Mouse (Mus musculus): ENCODE measurements at regions not wholly inside any gene's neighbourhood (a gene's known extent, or its start where the extent isn't known, plus 50 kb on each side); places are given as distances from the start of the nearest gene placed in this dataset.
"Not testable (repeated sequence)": the region's sequence is repeated elsewhere in the genome, so short reads cannot be mapped to it uniquely, and the experiment has no call there.

DNA sequence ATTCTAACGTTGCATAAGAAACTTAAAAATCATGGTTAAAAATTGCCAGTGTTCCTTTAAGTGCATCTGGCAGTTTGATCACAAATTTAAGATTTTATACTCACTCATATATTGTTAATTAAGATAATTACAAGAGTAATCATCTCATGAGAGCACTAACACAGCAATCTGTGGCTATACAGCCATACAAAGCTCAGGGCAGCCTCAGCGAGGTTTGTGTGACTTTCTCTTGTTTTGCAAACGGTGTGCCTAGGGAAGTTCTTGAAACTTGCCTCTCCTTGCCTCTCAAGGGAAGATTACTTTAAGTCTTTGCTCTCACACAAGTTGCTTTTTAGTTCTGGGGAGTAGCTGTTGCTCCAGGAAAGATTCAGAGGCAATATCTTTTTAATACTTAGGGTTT lies 58.1 kb upstream of the Slc1a4 start:
- Histone ChIP-seq H3K9me3 (0 out of 2 replicates have a peak, but pooled peaks cover 10% of the 10 kb centered on the region), H3K4me3 (no peak overlapping the region), H3K27me3 (no peaks in the 10 kb centered on the region), H3K9ac (no peak overlapping the region), H3K27ac (replicated peaks) (no peak overlapping the region), H3K4me2 (no peak overlapping the region), H3K36me3 (no peaks in the 10 kb centered on the region), H3K4me1 (replicated peaks) (no peaks in the 10 kb centered on the region)
- no peak for ATAC-seq (ENCODE audit: low FRiP score, low read depth)
- 79% methylated on average over 3 of the region's 3 CpGs for WGBS

DNA sequence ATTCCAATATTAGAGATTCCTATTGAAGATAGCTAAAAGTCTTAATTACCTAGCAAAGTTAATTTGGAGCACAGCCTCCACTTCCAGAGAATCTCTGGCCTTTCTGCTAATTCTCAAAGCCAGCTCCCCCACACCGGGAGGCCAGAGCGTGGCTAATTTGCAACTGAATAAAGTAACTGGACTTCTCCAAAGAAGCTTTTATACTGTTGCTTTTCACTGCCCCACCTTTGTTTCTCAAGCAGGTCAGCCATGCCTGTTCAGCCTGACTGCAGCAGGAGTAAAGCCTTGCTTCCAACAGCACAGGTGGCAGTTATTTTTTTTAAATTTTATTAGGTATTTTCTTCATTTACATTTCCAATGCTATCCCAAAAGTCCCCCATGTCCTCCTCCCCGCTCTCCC lies 60.8 kb upstream of the Slc1a4 start:
- not testable (repeated sequence) for H3K9ac ChIP-seq; H3K27me3 ChIP-seq; H3K4me1 ChIP-seq (replicated peaks); H3K4me3 ChIP-seq; H3K36me3 ChIP-seq; H3K4me2 ChIP-seq; ATAC-seq (ENCODE audit: low FRiP score, low read depth); H3K27ac ChIP-seq (replicated peaks)
- 56% methylated on average over 3 of the region's 3 CpGs for whole genome bisulfite sequencing
- 0 out of 2 replicates have a peak, but pooled peaks cover 10% of the 10 kb centered on the region for H3K9me3 ChIP-seq

DNA sequence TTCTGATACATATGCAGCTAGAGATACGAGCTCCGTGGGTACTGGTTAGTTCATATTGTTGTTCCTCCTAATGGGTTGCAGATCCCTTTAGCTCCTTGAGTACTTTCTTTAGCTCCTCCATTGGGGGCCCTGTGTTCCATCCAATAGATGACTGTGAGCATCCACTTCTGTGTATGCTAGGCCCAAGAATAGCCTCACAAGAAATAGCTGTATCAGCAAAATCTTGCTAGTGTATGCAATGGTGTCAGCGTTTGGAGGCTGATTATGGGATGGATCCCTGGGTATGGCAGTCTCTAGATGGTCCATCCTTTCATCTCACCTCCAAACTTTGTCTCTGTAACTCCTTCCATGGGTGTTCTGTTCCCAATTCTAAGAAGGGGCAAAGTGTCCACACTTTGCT lies 61.3 kb upstream of the Slc1a4 start:
- 0 out of 2 replicates have a peak, but pooled peaks cover 10% of the 10 kb centered on the region for H3K9me3 ChIP-seq
- H3K4me3 ChIP-seq; H3K9ac ChIP-seq; H3K4me2 ChIP-seq; ATAC-seq (ENCODE audit: low FRiP score, low read depth); H3K4me1 ChIP-seq (replicated peaks); H3K27ac ChIP-seq (replicated peaks); H3K27me3 ChIP-seq; H3K36me3 ChIP-seq: not testable (repeated sequence)
- WGBS = 92% methylated on average over 3 of the region's 3 CpGs

DNA sequence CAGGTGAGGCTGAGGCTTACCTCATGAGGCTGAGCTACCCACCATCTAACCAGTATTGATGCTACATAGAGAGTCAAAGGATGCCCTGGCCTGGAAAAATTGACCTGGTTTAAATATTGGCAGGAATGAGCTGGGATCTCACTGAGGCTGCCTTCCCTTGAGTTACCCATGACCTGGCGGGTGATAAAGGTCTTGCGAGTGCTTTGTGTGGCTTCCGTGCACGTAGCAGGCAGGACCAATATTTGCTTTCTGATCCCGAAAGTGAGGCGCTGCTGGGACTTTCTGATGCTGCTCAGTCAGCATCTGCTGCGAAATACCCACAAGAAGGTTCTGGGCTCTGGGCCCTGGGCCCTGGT lies 63.3 kb upstream of the Slc1a4 start:
- H3K4me2 ChIP-seq = no peak overlapping the region
- H3K4me3 ChIP-seq = no peak overlapping the region
- no peak for ATAC-seq (ENCODE audit: low FRiP score, low read depth)
- peak overlapping the region; percentile 27; the same call in 1 of the 2 replicates for H3K27ac ChIP-seq (replicated peaks)
- H3K27me3 ChIP-seq = no peaks in the 10 kb centered on the region
- no peaks in the 10 kb centered on the region for H3K36me3 ChIP-seq
- H3K9me3 ChIP-seq = 0 out of 2 replicates have a peak, but pooled peaks cover 4% of the 10 kb centered on the region
- WGBS = 81% methylated on average over 7 of the region's 7 CpGs
- no peak overlapping the region for H3K9ac ChIP-seq
- peaks cover 5% of the 10 kb centered on the region; the same call in 1 of the 2 replicates for H3K4me1 ChIP-seq (replicated peaks)

DNA sequence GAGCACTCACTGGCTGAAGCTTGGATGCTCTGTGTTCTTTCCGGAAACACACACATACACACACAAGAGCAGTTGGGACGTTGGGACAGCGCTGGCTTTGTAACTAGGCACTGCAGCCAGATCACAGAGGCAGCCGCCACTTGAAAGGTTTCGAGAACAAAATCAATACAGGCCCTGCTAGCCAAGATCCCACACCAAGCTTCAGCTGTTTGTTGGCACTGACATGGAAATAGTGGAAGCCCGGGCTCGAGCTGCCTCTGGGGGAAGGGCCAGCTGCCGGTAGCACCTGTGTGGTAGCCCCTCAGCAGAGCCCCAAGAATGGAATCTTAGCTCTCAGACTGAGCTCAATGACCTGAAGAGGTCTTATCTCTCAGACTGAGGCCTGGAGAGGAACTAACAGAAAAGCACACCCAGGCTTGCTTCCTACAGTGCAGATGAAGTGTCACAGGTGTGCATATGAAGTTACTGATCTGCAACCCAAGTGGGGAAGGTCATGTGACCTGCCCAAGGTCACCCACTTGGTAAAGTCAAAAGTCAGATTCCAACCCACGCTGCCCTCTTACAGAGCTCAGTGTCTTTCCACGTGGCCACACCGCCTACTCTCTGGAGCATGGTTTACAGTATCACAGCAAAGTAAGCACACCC lies 63.8 kb upstream of the Slc1a4 start:
- no peak overlapping the region for H3K4me3 ChIP-seq
- 0 out of 2 replicates have a peak, but pooled peaks cover 1% of the 10 kb centered on the region for H3K9me3 ChIP-seq
- no peak overlapping the region for H3K9ac ChIP-seq
- no peak overlapping the region for H3K4me2 ChIP-seq
- H3K36me3 ChIP-seq = no peaks in the 10 kb centered on the region
- H3K4me1 ChIP-seq (replicated peaks) = peaks cover 5% of the 10 kb centered on the region; the same call in 1 of the 2 replicates
- WGBS = 72% methylated on average over 11 of the region's 11 CpGs
- H3K27ac ChIP-seq (replicated peaks) = peak overlapping the region; percentile 27; the same call in 1 of the 2 replicates
- no peaks in the 10 kb centered on the region for H3K27me3 ChIP-seq
- ATAC-seq (ENCODE audit: low FRiP score, low read depth) = peak; percentile 78

DNA sequence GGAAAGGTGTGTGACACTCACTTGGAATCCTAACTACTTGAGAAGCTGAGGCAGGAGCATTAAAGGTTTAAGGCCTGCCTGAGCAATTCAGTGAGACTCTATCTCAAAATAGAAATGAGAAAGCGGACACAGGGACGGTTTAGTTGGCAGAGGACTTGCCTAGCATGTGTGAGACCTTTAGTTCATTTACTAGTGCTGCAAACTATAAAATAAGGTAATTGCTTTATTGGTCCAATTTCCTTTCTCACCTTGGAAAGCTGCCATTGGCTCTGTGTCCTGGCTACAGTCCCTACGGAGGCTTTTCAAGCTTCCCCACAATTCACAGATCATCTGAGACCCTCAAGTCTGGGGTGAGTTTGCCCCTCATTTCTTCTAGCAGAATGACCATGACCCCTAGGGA lies 64.4 kb upstream of the Slc1a4 start:
- H3K4me2 ChIP-seq = no peak overlapping the region
- no peak overlapping the region for H3K9ac ChIP-seq
- 71% methylated on average over 3 of the region's 3 CpGs for WGBS

DNA sequence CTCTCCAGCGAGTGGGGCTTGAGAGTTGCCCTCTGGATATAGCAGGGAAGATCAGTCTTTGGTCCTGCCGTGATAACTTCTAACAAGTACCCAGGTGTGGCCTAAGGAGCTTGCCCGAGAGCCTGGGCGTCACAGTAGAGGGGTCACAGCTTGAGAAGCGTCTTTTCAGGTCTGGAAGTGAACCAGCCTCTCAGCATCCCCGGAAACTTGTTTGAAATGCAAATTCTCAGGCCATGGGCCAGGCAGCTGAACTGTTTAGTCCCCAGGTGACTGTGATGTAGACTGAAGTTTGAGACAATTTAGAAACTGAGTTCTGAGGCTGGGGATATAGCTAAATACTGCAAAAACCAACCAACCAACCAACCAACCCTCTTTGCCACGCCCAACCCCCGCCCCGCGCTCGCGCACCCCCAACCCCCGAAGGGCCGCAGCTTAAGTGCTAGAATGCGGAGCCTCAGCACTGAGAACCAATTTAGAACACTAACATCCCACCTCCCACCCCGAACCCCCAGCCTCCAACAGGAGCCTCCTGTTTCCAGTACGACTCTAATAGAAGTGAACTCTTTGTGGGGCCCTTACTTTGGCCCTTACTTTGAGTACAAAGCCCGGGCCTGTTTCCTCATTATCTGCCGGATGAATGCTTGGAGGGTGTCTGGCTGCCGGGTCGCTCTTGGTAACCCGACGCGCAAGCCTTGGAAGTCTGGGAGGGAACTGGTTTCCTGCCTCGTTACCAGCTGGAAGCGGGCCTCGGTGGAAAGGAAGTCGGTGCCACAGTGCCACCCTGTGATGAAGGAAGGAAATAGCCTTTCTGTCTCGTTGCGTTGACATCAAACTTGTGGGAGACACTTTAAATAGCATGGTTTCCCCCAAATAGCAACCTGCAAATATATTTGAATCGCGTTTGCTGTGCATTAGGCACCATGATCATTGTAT lies 68.1 kb upstream of the Slc1a4 start:
- no peaks in the 10 kb centered on the region for H3K36me3 ChIP-seq

More for the DNA sequence above, 64.4 kb upstream of the Slc1a4 start:
- Histone ChIP-seq H3K27me3 (no peaks in the 10 kb centered on the region), H3K4me1 (replicated peaks) (peaks cover 5% of the 10 kb centered on the region; the same call in 1 of the 2 replicates), H3K27ac (replicated peaks) (no peak overlapping the region; the same call in 1 of the 2 replicates), H3K36me3 (no peaks in the 10 kb centered on the region), H3K9me3 (no peaks in the 10 kb centered on the region), H3K4me3 (no peak overlapping the region)
- no peak for ATAC-seq (ENCODE audit: low FRiP score, low read depth)

DNA sequence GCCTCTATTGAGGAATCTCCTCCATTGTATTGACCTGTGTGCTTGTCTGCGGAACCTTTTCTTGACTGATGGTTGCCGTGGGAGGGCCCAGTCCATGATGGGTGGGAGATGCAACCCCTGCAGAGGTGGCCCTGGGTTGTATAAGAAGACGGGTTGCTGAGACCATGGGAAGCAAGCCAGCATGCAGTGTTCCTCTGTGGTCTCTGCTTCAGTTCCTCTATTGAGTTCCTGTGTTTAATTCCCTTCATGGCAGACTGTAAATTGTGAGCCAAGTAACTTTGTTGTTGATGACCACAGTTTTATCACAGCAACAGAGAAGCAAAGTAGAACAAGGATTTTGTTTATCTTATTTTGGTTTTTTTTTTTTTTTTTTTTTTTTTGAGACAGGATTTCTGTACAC lies 70.9 kb upstream of the Slc1a4 start:
- ATAC-seq (ENCODE audit: low FRiP score, low read depth) = no peak
- peaks cover 5% of the 10 kb centered on the region; the same call in 1 of the 2 replicates for H3K4me1 ChIP-seq (replicated peaks)
- H3K36me3 ChIP-seq = no peaks in the 10 kb centered on the region
- H3K9me3 ChIP-seq = no peaks in the 10 kb centered on the region
- WGBS = 62% methylated on average over 3 of the region's 3 CpGs
- no peak overlapping the region for H3K27ac ChIP-seq (replicated peaks)
- H3K4me3 ChIP-seq = no peak overlapping the region
- H3K4me2 ChIP-seq = no peak overlapping the region
- H3K27me3 ChIP-seq = no peaks in the 10 kb centered on the region
- no peak overlapping the region for H3K9ac ChIP-seq

More for the DNA sequence above, 68.1 kb upstream of the Slc1a4 start:
- ATAC-seq (ENCODE audit: low FRiP score, low read depth) = peak; percentile 92
- H3K4me2 ChIP-seq = peak overlapping the region; percentile 70
- 5% methylated on average over 32 of the region's 32 CpGs for WGBS
- H3K27ac ChIP-seq (replicated peaks) = peak overlapping the region; percentile 35; the same call in 1 of the 2 replicates
- peak overlapping the region; percentile 30; the same call in 1 of the 2 replicates for H3K9ac ChIP-seq
- peak overlapping the region; percentile 37 for H3K4me3 ChIP-seq
- no peaks in the 10 kb centered on the region for H3K27me3 ChIP-seq
- H3K4me1 ChIP-seq (replicated peaks) = peaks cover 5% of the 10 kb centered on the region; the same call in 1 of the 2 replicates
- H3K9me3 ChIP-seq = no peaks in the 10 kb centered on the region

DNA sequence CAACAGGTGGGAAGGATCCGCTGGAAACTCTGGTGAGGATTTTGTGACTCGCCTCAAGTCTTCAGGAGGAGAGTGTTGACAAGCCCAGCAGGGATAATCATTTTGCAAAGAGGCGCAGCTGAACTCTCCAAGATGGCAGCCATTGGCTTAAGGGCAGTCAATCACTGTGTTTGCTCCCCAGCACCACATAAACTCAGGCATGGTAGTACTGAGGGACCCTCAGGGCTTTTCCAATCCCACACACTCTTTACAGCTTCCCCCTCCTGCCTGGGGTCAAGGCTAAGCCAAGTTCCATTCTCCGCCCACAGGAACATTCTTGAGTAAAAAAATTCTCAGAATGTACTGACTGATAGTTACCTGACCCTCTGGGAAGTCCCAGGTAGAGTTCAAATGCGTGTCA lies 72.0 kb upstream of the Slc1a4 start:
- 90% methylated on average over 5 of the region's 5 CpGs for WGBS

DNA sequence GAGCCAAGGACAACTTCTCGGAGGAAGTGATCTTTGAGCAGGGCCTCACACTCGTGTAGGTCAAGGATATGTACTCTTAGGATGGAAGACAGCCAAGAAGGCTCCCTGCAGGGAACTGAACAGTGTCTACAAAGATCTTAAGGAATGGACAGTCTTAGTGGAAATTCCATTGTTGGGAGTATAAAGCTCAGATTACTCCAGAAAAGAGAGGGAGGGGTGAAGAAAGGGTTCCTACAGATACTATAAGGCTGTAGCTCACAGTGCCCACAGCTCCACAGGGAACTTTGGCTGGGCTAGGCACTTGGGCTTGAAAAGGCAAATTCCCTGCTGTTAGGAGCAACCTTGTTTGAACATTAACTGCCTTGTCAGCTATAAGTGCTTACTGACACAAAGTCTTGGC lies 85.6 kb upstream of the Slc1a4 start:
- Histone ChIP-seq H3K36me3 (no peaks in the 10 kb centered on the region), H3K27me3 (no peaks in the 10 kb centered on the region), H3K9ac (no peak overlapping the region), H3K9me3 (no peaks in the 10 kb centered on the region), H3K27ac (replicated peaks) (no peak overlapping the region), H3K4me3 (no peak overlapping the region), H3K4me1 (replicated peaks) (no peaks in the 10 kb centered on the region), H3K4me2 (no peak overlapping the region)
- no peak for ATAC-seq (ENCODE audit: low FRiP score, low read depth)
- 75% methylated on average over 2 of the region's 2 CpGs for WGBS

More for the DNA sequence above, 72.0 kb upstream of the Slc1a4 start:
- Histone ChIP-seq H3K27ac (replicated peaks) (no peak overlapping the region), H3K9ac (no peak overlapping the region), H3K27me3 (no peaks in the 10 kb centered on the region), H3K4me2 (no peak overlapping the region), H3K4me3 (no peak overlapping the region), H3K36me3 (no peaks in the 10 kb centered on the region), H3K9me3 (no peaks in the 10 kb centered on the region), H3K4me1 (replicated peaks) (peaks cover 5% of the 10 kb centered on the region; the same call in 1 of the 2 replicates)
- ATAC-seq (ENCODE audit: low FRiP score, low read depth) = no peak

DNA sequence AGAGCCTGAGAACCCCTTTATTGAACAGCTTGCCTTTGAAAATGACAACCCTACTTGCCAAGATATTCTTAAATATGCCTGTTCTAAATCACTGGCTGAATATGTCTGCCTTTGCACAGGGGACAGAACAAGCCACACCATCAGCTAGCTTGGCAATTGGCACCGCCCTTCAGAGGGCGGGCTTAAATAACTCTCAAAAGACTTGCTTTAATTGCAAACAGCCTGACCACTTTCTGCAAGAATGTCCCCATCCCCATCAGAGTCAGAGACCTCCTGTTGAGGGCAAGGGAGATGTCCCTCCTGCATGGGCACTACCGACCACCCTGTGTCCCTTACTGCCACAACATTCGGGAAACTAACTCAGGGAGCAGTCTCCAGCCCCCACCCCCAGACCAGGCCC lies 88.4 kb upstream of the Slc1a4 start:
- H3K9me3 ChIP-seq = no peaks in the 10 kb centered on the region
- H3K27me3 ChIP-seq = no peaks in the 10 kb centered on the region
- no peaks in the 10 kb centered on the region for H3K36me3 ChIP-seq
- ATAC-seq (ENCODE audit: low FRiP score, low read depth) = no peak
- 82% methylated on average over 4 of the region's 4 CpGs for WGBS
- no peak overlapping the region for H3K4me3 ChIP-seq
- no peaks in the 10 kb centered on the region for H3K4me1 ChIP-seq (replicated peaks)
- H3K4me2 ChIP-seq = no peak overlapping the region
- H3K27ac ChIP-seq (replicated peaks) = no peak overlapping the region
- no peak overlapping the region for H3K9ac ChIP-seq

DNA sequence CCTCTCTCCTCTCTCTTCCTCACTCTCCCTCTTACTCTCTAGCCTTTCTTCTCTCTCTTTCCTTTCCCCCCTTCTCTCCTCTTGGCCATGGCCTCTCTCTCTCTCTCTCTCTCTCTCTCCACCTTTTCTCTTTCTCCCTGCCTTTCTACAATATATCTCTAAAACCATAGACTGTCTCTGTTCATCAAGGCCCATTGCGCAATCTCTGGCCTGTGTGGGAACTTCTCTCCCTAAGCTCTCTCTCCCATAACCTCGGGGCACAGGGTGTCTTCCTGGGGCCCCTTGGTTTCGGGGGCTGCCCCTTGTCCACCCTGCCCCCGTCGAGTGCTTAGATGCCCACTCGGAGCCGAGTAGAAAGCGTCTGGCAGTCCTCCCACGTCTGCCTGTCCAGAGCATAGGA lies 103.5 kb upstream of the Slc1a4 start:
- no peaks in the 10 kb centered on the region for H3K36me3 ChIP-seq
- H3K27ac ChIP-seq (replicated peaks) = no peak overlapping the region
- H3K4me2 ChIP-seq = no peak overlapping the region
- H3K4me1 ChIP-seq (replicated peaks) = no peaks in the 10 kb centered on the region
- H3K9me3 ChIP-seq = no peaks in the 10 kb centered on the region
- no peak overlapping the region for H3K9ac ChIP-seq
- no peaks in the 10 kb centered on the region for H3K27me3 ChIP-seq
- H3K4me3 ChIP-seq = no peak overlapping the region
- no peak for ATAC-seq (ENCODE audit: low FRiP score, low read depth)
- 85% methylated on average over 9 of the region's 9 CpGs for WGBS
